Mouse (Mus musculus): ENCODE data around the gene 5330417H12Rik. TPM values are rescaled to one million over a fixed set of nuclear protein-coding genes. Genes with fewer than 3 reads are reported as not detected.

Gene 5330417H12Rik
- polyA plus RNA-seq (2015; fragmentation: Nextera tagmentation; extraction: Ambion mirVana), result not detected in 2 replicates

DNA sequence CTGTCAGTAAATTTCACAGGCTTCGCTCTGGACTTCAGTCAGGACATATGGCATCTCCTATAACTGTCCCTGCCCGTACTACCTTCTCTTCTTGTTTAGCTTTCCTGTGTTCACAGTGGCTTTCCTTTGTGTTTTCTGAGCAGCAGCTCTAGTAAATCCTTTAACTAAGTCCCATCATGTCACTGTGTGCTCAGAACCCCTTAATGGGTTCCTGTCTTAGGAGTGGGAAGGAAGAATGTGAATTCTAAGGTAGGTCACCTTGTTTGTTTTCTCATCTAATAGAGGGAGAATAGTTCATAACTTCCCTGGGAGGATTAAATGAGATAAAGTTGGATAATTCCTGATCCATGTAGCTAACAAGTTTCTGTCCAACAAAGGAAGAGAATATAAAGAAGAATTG lies at the start of gene 5330417H12Rik:
Gene 5330417H12Rik, minus strand, starts transcription at position 101 of the 400 bp plus-strand sequence.
- H3K27ac ChIP-seq (ENCODE audit: low read length), result no peak within 1 kb of the TSS
- H3K36me3 ChIP-seq (ENCODE audit: control insufficient read depth, insufficient read depth), result no peaks in the 10 kb centered on the region
- H3K4me1 ChIP-seq (ENCODE audit: control insufficient read depth, low read depth, low read length), result no peaks in the 10 kb centered on the region; the same call in none of the 2 replicates
- no peaks in the 10 kb centered on the region for H3K27me3 ChIP-seq (ENCODE audit: control insufficient read depth, insufficient read depth, low read depth, low read length)
- H3K4me2 ChIP-seq (ENCODE audit: low read depth, low read length), result no peak within 1 kb of the TSS
- no peak within 1 kb of the TSS for H3K4me3 ChIP-seq (ENCODE audit: low read depth, low read length)
- 65% methylated on average over 2 of the region's 2 CpGs for WGBS (ENCODE audit: insufficient replicate concordance)
- no peak for ATAC-seq (ENCODE audit: low read depth)
- H3K9ac ChIP-seq (ENCODE audit: low read depth, low read length), result no peak within 1 kb of the TSS
- H3K9me3 ChIP-seq (replicated peaks; ENCODE audit: control insufficient read depth, low read length), result no peaks in the 10 kb centered on the region

DNA sequence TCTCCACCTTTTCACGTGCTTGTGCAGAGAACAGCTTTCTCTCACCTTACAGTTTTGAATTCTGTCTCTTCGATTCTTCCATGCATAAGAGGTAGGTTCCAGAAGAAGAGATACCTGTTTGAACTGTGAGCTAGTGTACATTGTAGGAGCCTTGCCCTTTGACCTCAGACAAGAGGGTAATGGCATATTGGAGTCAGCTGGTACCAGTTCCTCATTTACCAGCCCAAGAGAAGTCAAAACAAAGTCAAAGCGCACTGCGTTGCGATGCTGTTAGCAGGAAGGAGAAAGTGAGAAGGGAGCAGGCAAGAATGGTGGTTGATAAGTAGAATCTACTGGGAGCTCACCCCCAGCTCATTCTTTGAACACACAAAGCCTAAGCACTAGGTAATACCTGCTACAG lies 43.6 kb upstream of the 5330417H12Rik start:
- 46% methylated on average over 5 of the region's 5 CpGs for WGBS (ENCODE audit: insufficient replicate concordance)

DNA sequence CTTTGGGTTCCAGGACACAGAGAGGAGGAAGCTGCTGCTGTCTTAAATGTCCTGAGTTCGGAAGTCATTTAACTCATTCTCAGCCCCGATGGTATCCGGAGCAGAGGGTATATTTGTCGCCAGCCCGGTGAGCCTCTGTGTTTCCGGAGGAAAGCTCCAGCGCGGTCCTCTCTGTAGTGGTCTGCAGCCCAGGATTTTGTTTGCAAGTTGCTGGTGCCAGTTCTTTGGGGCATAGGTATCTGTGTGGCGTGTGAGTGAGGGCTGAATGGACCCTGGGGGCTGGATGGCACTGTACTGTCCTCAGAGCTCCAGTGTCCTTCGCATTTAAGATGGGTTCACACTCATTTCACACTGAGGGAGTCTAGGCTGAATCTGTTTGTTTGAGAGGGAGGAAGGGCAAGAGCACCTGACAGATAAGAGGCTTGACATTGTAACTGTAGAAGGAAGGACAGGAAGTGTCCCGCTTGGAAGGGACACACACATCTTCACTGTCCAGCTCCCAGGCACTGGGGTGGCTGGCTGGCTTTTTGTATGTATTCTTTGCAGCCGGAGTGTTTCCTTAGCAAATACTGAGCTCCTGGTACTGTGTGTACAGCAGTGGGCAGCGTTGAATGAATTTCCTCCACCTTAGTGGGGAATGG lies 41.4 kb upstream of the 5330417H12Rik start:
- 13% methylated on average over 13 of the region's 13 CpGs for WGBS (ENCODE audit: insufficient replicate concordance)
- no peak for ATAC-seq (ENCODE audit: low read depth)
- peak overlapping the region; percentile 1; the same call in 1 of the 2 replicates for H3K4me2 ChIP-seq (ENCODE audit: low read depth, low read length)
- H3K27me3 ChIP-seq (ENCODE audit: control insufficient read depth, insufficient read depth, low read depth, low read length), result no peaks in the 10 kb centered on the region
- H3K36me3 ChIP-seq (ENCODE audit: control insufficient read depth, insufficient read depth), result no peaks in the 10 kb centered on the region
- no peak overlapping the region for H3K9ac ChIP-seq (ENCODE audit: low read depth, low read length)
- no peaks in the 10 kb centered on the region for H3K9me3 ChIP-seq (replicated peaks; ENCODE audit: control insufficient read depth, low read length)
- H3K4me3 ChIP-seq (ENCODE audit: low read depth, low read length), result peak overlapping the region; percentile 18; the same call in 1 of the 2 replicates
- no peak overlapping the region for H3K27ac ChIP-seq (ENCODE audit: low read length)
- H3K4me1 ChIP-seq (ENCODE audit: control insufficient read depth, low read depth, low read length), result peaks cover 11% of the 10 kb centered on the region

More for the DNA sequence above, 43.6 kb upstream of the 5330417H12Rik start:
- Histone ChIP-seq H3K4me1 (ENCODE audit: control insufficient read depth, low read depth, low read length) (peaks cover 11% of the 10 kb centered on the region), H3K9ac (ENCODE audit: low read depth, low read length) (no peak overlapping the region), H3K9me3 (replicated peaks; ENCODE audit: control insufficient read depth, low read length) (no peaks in the 10 kb centered on the region), H3K27ac (ENCODE audit: low read length) (no peak overlapping the region), H3K4me2 (ENCODE audit: low read depth, low read length) (no peak overlapping the region), H3K27me3 (ENCODE audit: control insufficient read depth, insufficient read depth, low read depth, low read length) (no peaks in the 10 kb centered on the region), H3K36me3 (ENCODE audit: control insufficient read depth, insufficient read depth) (no peaks in the 10 kb centered on the region), H3K4me3 (ENCODE audit: low read depth, low read length) (no peak overlapping the region)
- no peak for ATAC-seq (ENCODE audit: low read depth)

DNA sequence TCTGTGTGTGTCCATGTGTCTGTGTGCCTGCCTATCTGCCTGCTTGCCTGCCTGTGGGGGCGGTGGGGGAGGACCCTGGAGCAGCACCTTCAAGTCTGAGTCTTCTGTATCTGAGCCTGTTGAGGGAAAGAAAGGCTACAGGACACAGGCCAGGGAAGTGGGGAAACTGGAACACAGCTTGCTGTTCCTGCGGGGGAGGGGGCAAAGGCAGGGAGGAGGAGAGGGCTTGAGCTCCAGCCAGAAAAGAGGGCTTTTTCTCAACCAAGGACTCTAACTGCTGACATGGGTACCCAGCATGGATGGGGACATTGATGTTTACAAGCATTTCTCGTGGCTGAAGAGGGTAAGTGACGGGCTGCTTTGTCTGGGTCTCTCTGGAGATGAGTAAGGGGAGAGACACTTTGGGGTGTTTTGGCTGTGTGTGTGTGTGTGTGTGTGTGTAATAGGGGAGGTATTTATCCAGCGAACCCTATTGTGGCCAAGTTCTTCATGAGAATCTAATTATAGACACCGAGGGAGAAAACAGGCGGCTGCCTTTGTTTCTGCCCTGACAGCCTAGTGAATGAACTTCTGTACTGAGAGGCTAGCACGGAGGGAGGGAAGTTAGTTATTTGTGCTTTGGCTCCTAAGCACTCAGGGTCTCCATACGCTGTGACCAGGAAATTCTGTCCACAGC lies 40.8 kb upstream of the 5330417H12Rik start:
- H3K27ac ChIP-seq (ENCODE audit: low read length), result no peak overlapping the region
- no peak; the same call in 1 of the 2 replicates for ATAC-seq (ENCODE audit: low read depth)
- H3K4me2 ChIP-seq (ENCODE audit: low read depth, low read length), result peak overlapping the region; percentile 1; the same call in 1 of the 2 replicates
- H3K9me3 ChIP-seq (replicated peaks; ENCODE audit: control insufficient read depth, low read length), result no peaks in the 10 kb centered on the region
- 10% methylated on average over 9 of the region's 9 CpGs for WGBS (ENCODE audit: insufficient replicate concordance)
- no peak overlapping the region for H3K9ac ChIP-seq (ENCODE audit: low read depth, low read length)
- no peaks in the 10 kb centered on the region for H3K36me3 ChIP-seq (ENCODE audit: control insufficient read depth, insufficient read depth)
- no peak overlapping the region for H3K4me3 ChIP-seq (ENCODE audit: low read depth, low read length)
- H3K27me3 ChIP-seq (ENCODE audit: control insufficient read depth, insufficient read depth, low read depth, low read length), result no peaks in the 10 kb centered on the region
- H3K4me1 ChIP-seq (ENCODE audit: control insufficient read depth, low read depth, low read length), result peaks cover 11% of the 10 kb centered on the region

DNA sequence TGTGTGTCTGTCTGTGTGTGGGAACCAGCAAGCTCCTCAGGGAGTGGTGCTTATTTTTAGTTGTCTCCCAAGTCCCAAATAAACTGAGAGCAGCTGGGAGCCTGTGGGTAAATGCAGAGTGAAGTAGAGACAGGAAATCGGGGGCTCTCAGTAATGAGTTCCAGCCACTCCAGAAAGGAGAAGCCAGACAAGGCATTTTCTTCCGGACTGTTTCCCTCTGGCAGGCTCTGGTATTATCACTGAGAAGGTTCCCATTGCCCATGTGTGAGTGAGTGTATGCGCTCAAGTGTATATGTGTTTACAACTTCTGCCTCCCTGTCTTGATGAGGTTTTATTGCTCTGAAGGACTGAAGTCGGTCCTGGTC lies 40.2 kb upstream of the 5330417H12Rik start:
- Histone ChIP-seq H3K9me3 (replicated peaks; ENCODE audit: control insufficient read depth, low read length) (no peaks in the 10 kb centered on the region), H3K36me3 (ENCODE audit: control insufficient read depth, insufficient read depth) (no peaks in the 10 kb centered on the region), H3K27ac (ENCODE audit: low read length) (no peak overlapping the region), H3K27me3 (ENCODE audit: control insufficient read depth, insufficient read depth, low read depth, low read length) (no peaks in the 10 kb centered on the region), H3K4me2 (ENCODE audit: low read depth, low read length) (no peak overlapping the region), H3K9ac (ENCODE audit: low read depth, low read length) (no peak overlapping the region), H3K4me1 (ENCODE audit: control insufficient read depth, low read depth, low read length) (peaks cover 11% of the 10 kb centered on the region), H3K4me3 (ENCODE audit: low read depth, low read length) (no peak overlapping the region)
- 9% methylated on average over 4 of the region's 4 CpGs for WGBS (ENCODE audit: insufficient replicate concordance)
- no peak for ATAC-seq (ENCODE audit: low read depth)

DNA sequence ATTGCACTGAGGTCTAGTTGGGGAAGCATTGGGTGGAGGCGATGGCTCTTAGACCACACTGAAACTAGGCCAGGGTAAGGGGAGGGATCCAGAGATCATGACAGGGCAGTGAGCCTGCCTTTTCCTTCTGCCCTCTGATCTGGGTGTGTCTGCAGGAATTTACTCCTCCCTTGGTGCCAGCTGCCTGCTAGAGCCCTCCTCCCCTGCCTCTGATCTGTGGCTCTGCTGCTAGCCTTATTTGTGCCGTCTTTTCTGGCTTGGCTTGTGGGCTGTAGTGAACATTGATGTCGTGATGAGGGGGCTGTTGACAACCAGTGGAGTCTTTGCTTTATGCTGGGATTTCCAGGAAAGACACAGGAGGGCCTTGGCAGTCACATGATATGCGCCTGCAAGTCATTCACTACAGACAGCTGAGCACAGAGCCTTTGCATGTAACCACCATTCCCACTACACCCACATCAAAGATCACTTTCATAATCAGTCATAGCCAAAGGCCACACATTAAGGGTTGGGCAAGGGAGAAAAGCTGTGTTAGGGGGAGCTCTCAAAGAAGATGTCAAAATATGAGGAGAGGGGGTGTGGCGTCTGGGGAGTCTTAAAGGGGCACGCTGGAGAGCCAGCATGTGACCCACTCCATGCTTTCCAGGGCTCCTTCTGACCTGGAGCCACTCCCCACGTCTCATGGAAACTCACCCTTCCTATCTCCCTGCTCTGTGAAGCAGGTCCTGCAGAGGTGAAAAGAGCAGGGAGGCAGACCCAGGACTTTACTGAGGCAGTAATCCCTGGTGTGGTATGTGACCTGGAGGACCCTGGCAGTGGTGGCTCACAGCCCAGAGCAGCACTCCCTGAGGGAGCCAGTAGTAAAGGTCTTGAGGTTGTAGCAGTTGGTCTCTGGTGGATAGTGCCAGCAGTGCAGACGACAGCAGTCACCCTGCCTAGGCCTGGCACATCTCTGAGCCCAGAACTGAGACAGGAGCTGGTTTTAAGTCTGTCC lies 39.4 kb upstream of the 5330417H12Rik start:
- no peaks in the 10 kb centered on the region for H3K27me3 ChIP-seq (ENCODE audit: control insufficient read depth, insufficient read depth, low read depth, low read length)
- WGBS (ENCODE audit: insufficient replicate concordance), result 31% methylated on average over 8 of the region's 8 CpGs
- no peak for ATAC-seq (ENCODE audit: low read depth)
- no peaks in the 10 kb centered on the region for H3K9me3 ChIP-seq (replicated peaks; ENCODE audit: control insufficient read depth, low read length)
- no peaks in the 10 kb centered on the region for H3K36me3 ChIP-seq (ENCODE audit: control insufficient read depth, insufficient read depth)
- no peak overlapping the region for H3K4me2 ChIP-seq (ENCODE audit: low read depth, low read length)
- H3K27ac ChIP-seq (ENCODE audit: low read length), result no peak overlapping the region
- H3K4me3 ChIP-seq (ENCODE audit: low read depth, low read length), result no peak overlapping the region
- no peak overlapping the region for H3K9ac ChIP-seq (ENCODE audit: low read depth, low read length)
- H3K4me1 ChIP-seq (ENCODE audit: control insufficient read depth, low read depth, low read length), result peaks cover 11% of the 10 kb centered on the region

DNA sequence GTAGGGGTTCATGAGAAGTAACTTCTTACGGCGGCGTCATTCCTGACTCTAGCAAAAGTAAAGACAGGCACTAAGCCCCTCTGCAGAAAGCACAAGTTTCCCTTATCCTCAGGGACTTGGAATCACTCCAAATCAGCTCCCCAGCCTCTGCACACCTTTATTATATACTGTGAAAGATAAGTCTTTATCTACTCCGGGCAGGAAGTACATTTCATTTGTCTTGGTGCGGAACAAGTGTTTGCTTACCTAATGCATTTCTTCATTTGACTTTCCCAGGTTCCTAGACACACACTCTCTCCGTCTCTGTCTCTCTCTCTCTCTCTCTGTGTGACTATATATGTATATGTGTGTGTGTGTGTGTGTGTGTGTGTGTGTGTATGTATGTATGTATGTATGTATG lies 38.7 kb upstream of the 5330417H12Rik start:
- no peaks in the 10 kb centered on the region for H3K9me3 ChIP-seq (replicated peaks; ENCODE audit: control insufficient read depth, low read length)
- WGBS (ENCODE audit: insufficient replicate concordance), result 64% methylated on average over 6 of the region's 6 CpGs
- no peak overlapping the region for H3K4me3 ChIP-seq (ENCODE audit: low read depth, low read length)
- no peak overlapping the region for H3K27ac ChIP-seq (ENCODE audit: low read length)
- H3K36me3 ChIP-seq (ENCODE audit: control insufficient read depth, insufficient read depth), result no peaks in the 10 kb centered on the region
- no peak overlapping the region for H3K9ac ChIP-seq (ENCODE audit: low read depth, low read length)
- H3K27me3 ChIP-seq (ENCODE audit: control insufficient read depth, insufficient read depth, low read depth, low read length), result no peaks in the 10 kb centered on the region
- no peak overlapping the region for H3K4me2 ChIP-seq (ENCODE audit: low read depth, low read length)
- peaks cover 11% of the 10 kb centered on the region for H3K4me1 ChIP-seq (ENCODE audit: control insufficient read depth, low read depth, low read length)
- no peak for ATAC-seq (ENCODE audit: low read depth)

DNA sequence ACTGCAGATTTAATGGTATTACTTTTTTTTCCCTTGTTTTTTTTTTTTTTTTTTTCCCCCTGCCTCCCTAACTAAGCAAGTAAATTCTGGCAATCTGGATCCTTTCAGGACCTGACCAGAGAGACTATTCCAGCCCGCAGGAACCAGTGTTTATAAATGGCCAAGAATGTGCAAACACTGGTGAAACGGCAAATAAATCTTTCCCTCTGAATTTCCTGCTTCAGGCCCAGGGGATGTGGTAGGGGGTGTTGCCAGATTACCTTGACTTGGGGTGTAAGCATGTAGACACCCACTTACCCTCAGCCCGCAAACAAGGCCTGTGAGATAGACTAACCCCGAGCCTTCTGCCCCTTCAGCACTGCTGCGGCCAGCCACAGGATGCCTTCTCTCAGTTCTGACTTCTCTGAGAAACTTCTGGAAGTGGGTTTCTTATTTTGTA lies 36.9 kb upstream of the 5330417H12Rik start:
- ATAC-seq (ENCODE audit: low read depth), result no peak
- Histone ChIP-seq H3K9ac (ENCODE audit: low read depth, low read length) (no peak overlapping the region), H3K4me3 (ENCODE audit: low read depth, low read length) (no peak overlapping the region), H3K4me1 (ENCODE audit: control insufficient read depth, low read depth, low read length) (peaks cover 11% of the 10 kb centered on the region), H3K9me3 (replicated peaks; ENCODE audit: control insufficient read depth, low read length) (no peaks in the 10 kb centered on the region), H3K27ac (ENCODE audit: low read length) (no peak overlapping the region), H3K36me3 (ENCODE audit: control insufficient read depth, insufficient read depth) (no peaks in the 10 kb centered on the region), H3K27me3 (ENCODE audit: control insufficient read depth, insufficient read depth, low read depth, low read length) (no peaks in the 10 kb centered on the region), H3K4me2 (ENCODE audit: low read depth, low read length) (no peak overlapping the region)
- WGBS (ENCODE audit: insufficient replicate concordance), result 58% methylated on average over 5 of the region's 5 CpGs
